Mouse (Mus musculus) cerebellum, adult 8-10 months (tissue): ENCODE measurements around the gene Slc22a14.
A peak's percentile ranks its signal among the peaks of the same experiment; 100 is the strongest.

Experiments used
- DNase-seq: peaks from one replicate; pipeline ENCODE4 v3.0.0; 2022

Slc22a14 gene

GRCm38 (mm10) chr9:119355943-119356342, 9.4 kb downstream of the Slc22a14 start:
- no peak for DNase-seq

GRCm38 (mm10) chr9:119353926-119354325, 11.4 kb downstream of the Slc22a14 start:
- no peak for DNase-seq

GRCm38 (mm10) chr9:119352060-119352459, 13.3 kb downstream of the Slc22a14 start:
- DNase-seq = peak; percentile 65

- no peak for DNase-seq
Observed at GRCm38 (mm10) chr9:119350947-119351705, 14.2 kb downstream of the Slc22a14 start.

GRCm38 (mm10) chr9:119350531-119350930, 14.8 kb downstream of the Slc22a14 start:
- no peak for DNase-seq

GRCm38 (mm10) chr9:119346376-119346775, 19.0 kb downstream of the Slc22a14 start:
- DNase-seq = no peak

- DNase-seq = no peak
Observed at GRCm38 (mm10) chr9:119342728-119343127, 22.6 kb downstream of the Slc22a14 start.

- peak; percentile 84 for DNase-seq
Observed at GRCm38 (mm10) chr9:119340909-119341816, 24.2 kb downstream of the Slc22a14 start, which contains the start of gene Myd88. TSS of gene Myd88 (minus strand) at chr9:119341411.

GRCm38 (mm10) chr9:119340212-119340580, 25.2 kb downstream of the Slc22a14 start:
- DNase-seq = no peak

- DNase-seq = peak; percentile 61
Observed at GRCm38 (mm10) chr9:119339558-119340211, 25.7 kb downstream of the Slc22a14 start, which contains the start of gene Acaa1a. TSS of gene Acaa1a (plus strand) at chr9:119339676.

GRCm38 (mm10) chr9:119339106-119339505, 26.2 kb downstream of the Slc22a14 start:
- DNase-seq = no peak

- no peak for DNase-seq
Observed at GRCm38 (mm10) chr9:119338350-119338749, 27.0 kb downstream of the Slc22a14 start.

GRCm38 (mm10) chr9:119337842-119338241, 27.5 kb downstream of the Slc22a14 start:
- no peak for DNase-seq

GRCm38 (mm10) chr9:119335571-119335970, 29.8 kb downstream of the Slc22a14 start:
- DNase-seq = peak; percentile 36

GRCm38 (mm10) chr9:119334834-119335233, 30.5 kb downstream of the Slc22a14 start:
- DNase-seq = no peak

GRCm38 (mm10) chr9:119334324-119334723, 31.0 kb downstream of the Slc22a14 start:
- no peak for DNase-seq

- no peak for DNase-seq
Observed at GRCm38 (mm10) chr9:119330186-119330963, 35.0 kb downstream of the Slc22a14 start.

- no peak for DNase-seq
Observed at GRCm38 (mm10) chr9:119328488-119328887, 36.9 kb downstream of the Slc22a14 start.

- no peak for DNase-seq
Observed at GRCm38 (mm10) chr9:119324130-119324529, 41.2 kb downstream of the Slc22a14 start.

- no peak for DNase-seq
Observed at GRCm38 (mm10) chr9:119323260-119323645, 42.1 kb downstream of the Slc22a14 start.

GRCm38 (mm10) chr9:119322289-119323259, 42.8 kb downstream of the Slc22a14 start, which contains the start of gene Oxsr1:
TSS of gene Oxsr1 (minus strand) at chr9:119322427.
- DNase-seq = peak; percentile 99
